Mouse (Mus musculus): Measurements from ENCODE around the gene Lyl1. TPM values are rescaled to one million over a fixed set of nuclear protein-coding genes. Genes with fewer than 3 reads are reported as not detected.
A peak's percentile ranks its signal among the peaks of the same experiment; 100 is the strongest.

The Lyl1 gene
- total and polyA plus RNA-seq, 3 experiments: 88.7 to 149 (median 136) TPM

DNA sequence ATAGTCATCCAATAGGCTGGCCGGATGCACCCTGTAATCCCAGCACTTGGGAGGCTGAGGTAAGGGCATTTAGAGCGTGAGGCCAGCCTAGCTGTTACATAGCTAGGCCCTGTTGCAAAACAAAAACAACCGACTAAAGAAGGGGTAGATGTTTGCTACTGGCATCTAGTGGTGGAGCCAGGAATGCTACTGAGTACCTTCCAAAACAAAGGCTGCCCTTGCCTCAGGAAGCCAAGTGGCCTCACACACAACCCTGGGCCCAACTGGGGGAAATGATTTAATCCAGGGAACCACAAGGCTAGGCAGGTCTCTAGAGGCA is 24.6 kb downstream of the Lyl1 start:
- peaks cover 26 to 68% of the 10 kb centered on the region in 2 experiments for H3K4me1 ChIP-seq (ENCODE audit: control insufficient read depth in 1 of 2, insufficient read depth in 2 of 2, low read length in 2 of 2)
- peaks cover 3 to 49% of the 10 kb centered on the region in 2 experiments; a peak in 3 of 4 replicates for H3K36me3 ChIP-seq (ENCODE audit: control insufficient read depth in 1 of 2, insufficient read depth in 2 of 2, low read length in 2 of 2)
- H3K4me3 ChIP-seq (ENCODE audit: control insufficient read depth in 1 of 2, insufficient read depth in 1 of 2, low read depth in 2 of 2, low read length in 2 of 2): no peak overlapping the region
- H3K79me2 ChIP-seq (ENCODE audit: control insufficient read depth, insufficient read depth, low read length, poor library complexity): peaks cover 16% of the 10 kb centered on the region
- H3K27me3 ChIP-seq (ENCODE audit: control insufficient read depth in 1 of 2, insufficient read depth in 2 of 2, low read length in 2 of 2): no peaks in the 10 kb centered on the region
- no peak overlapping the region for H3K9ac ChIP-seq (ENCODE audit: control insufficient read depth, low read depth, low read length, poor library complexity, severe bottlenecking)
- no peaks in the 10 kb centered on the region for H3K9me3 ChIP-seq (replicated peaks; ENCODE audit: insufficient read depth, low read length)
- TF ChIP-seq RAD21 (IDR thresholded peaks at IDR 0.05; ENCODE audit: low read depth, low read length) (peak; percentile 12; the same call in 1 of the 2 replicates), SMC3 (IDR thresholded peaks at IDR 0.05; ENCODE audit: low read depth, low read length) (peak; percentile 41; the same call in 1 of the 2 replicates), CTCF (IDR thresholded peaks at IDR 0.05 in 2 of 3, conservative IDR thresholded peaks at IDR 0.05 in 1 of 3; ENCODE audit: control insufficient read depth in 1 of 3, insufficient read depth in 1 of 3, low read depth in 2 of 3, low read length in 3 of 3, poor library complexity in 1 of 3, severe bottlenecking in 1 of 3) (peak; percentile 12 to 51 (median 47); a peak in 4 of 6 replicates), MXI1 (IDR thresholded peaks at IDR 0.05; ENCODE audit: low read depth, low read length) (no peak)
- H3K27ac ChIP-seq (ENCODE audit: control insufficient read depth, low read depth, low read length): peak overlapping the region; percentile 8; the same call in 1 of the 2 replicates
- peak; percentile 58 for DNase-seq (ENCODE audit: low read depth, low spot score)

DNA sequence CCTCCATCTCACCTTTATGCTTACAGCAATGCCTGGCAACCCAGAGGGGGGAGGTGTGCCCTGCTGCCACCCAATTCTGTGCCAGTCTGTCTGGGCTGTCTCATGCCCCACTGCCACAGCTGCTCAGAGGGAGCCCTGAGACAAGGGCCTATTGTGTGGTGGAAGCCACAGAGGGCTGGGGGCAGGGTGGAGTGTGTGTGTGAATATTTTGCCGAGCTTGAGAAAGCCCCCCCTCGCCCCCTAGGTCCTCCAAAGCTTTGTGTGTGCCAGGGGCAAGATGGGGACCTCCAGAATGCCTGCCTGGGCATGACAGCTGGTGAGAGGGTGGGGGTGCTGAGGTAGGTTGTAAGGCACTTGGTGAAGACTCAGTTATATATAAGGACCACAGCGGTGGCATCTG is 27.2 kb downstream of the Lyl1 start:
- no peak for DNase-seq (ENCODE audit: low read depth, low spot score)
- Histone ChIP-seq H3K79me2 (ENCODE audit: control insufficient read depth, insufficient read depth, low read length, poor library complexity) (peaks cover 14% of the 10 kb centered on the region), H3K27me3 (ENCODE audit: control insufficient read depth in 1 of 2, insufficient read depth in 2 of 2, low read length in 2 of 2) (no peaks in the 10 kb centered on the region), H3K9me3 (replicated peaks; ENCODE audit: insufficient read depth, low read length) (no peaks in the 10 kb centered on the region), H3K4me3 (ENCODE audit: control insufficient read depth in 1 of 2, insufficient read depth in 1 of 2, low read depth in 2 of 2, low read length in 2 of 2) (no peak overlapping the region), H3K27ac (ENCODE audit: control insufficient read depth, low read depth, low read length) (no peak overlapping the region), H3K9ac (ENCODE audit: control insufficient read depth, low read depth, low read length, poor library complexity, severe bottlenecking) (no peak overlapping the region), H3K36me3 (ENCODE audit: control insufficient read depth in 1 of 2, insufficient read depth in 2 of 2, low read length in 2 of 2) (peaks cover 0 to 50% of the 10 kb centered on the region in 2 experiments; a peak in 2 of 4 replicates), H3K4me1 (ENCODE audit: control insufficient read depth in 1 of 2, insufficient read depth in 2 of 2, low read length in 2 of 2) (peaks cover 36 to 72% of the 10 kb centered on the region in 2 experiments)
- TF ChIP-seq MYC (IDR thresholded peaks at IDR 0.05; ENCODE audit: low read depth, low read length) (no peak), E2F4 (IDR thresholded peaks at IDR 0.05; ENCODE audit: borderline replicate concordance, low read depth, low read length) (no peak), USF1 (IDR thresholded peaks at IDR 0.05; ENCODE audit: low read depth, low read length) (no peak), ZNF384 (IDR thresholded peaks at IDR 0.05; ENCODE audit: low read depth, low read length) (no peak), KAT2A (conservative IDR thresholded peaks at IDR 0.05; ENCODE audit: low read depth, low read length) (no peak), ZMIZ1 (IDR thresholded peaks at IDR 0.05; ENCODE audit: low read depth, low read length) (no peak), HCFC1 (IDR thresholded peaks at IDR 0.05; ENCODE audit: low read depth, low read length) (no peak), USF2 (IDR thresholded peaks at IDR 0.05; ENCODE audit: borderline replicate concordance in 1 of 2, insufficient read depth in 1 of 2, low read depth in 1 of 2, low read length in 2 of 2) (no peak), CHD1 (IDR thresholded peaks at IDR 0.05; ENCODE audit: low read depth, low read length) (no peak), NRF1 (IDR thresholded peaks at IDR 0.05; ENCODE audit: insufficient read depth, low read depth, low read length, poor library complexity, severe bottlenecking) (no peak), UBTF (IDR thresholded peaks at IDR 0.05; ENCODE audit: borderline replicate concordance, insufficient read depth, low read depth, low read length) (no peak), NELFE (IDR thresholded peaks at IDR 0.05; ENCODE audit: low read depth, low read length) (no peak), TAL1 (IDR thresholded peaks at IDR 0.05; ENCODE audit: low read length) (no peak), RAD21 (IDR thresholded peaks at IDR 0.05; ENCODE audit: low read depth, low read length) (no peak), GATA1 (IDR thresholded peaks at IDR 0.05; ENCODE audit: low read depth, low read length) (no peak), MAZ (IDR thresholded peaks at IDR 0.05; ENCODE audit: low read depth, low read length) (no peak), POLR2A (IDR thresholded peaks at IDR 0.05; ENCODE audit: control insufficient read depth in 1 of 2, insufficient read depth in 1 of 2, low read depth in 1 of 2, low read length in 2 of 2, poor library complexity in 1 of 2) (no peak), POLR2AphosphoS2 (IDR thresholded peaks at IDR 0.05; ENCODE audit: low read length) (no peak), ELF1 (IDR thresholded peaks at IDR 0.05; ENCODE audit: low read depth, low read length) (no peak)
